12 mouse cellular contexts compared by ENCODE assay signal in the genomic region with DNA sequence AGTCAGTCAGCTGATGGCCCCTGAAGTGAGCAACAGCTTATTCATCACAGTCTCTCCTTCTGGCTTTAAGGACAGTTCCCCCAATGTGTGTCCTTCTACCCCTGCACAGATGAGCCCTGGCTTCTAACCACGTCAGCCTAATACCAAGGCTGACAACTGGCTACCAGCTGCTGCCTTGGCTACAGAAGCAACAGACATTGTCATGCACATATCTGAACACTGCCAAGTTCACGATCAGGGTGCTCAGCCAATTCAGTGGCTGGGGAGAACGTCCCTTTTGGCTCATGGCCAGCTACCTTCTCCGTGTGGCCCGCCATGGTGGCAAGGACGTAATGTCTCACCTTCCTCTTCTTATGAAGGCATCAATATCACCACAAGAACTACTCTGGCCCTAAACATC.
A peak's percentile ranks its signal among the peaks of the same experiment; 100 is the strongest.
DNase-seq lines count a peak whose midpoint lies in the region; ATAC-seq and TF ChIP-seq lines count a peak whose summit lies in the region.
"Had no signal": no experiment of that assay in that cellular context is flagged by ENCODE, and none has a peak within 500 bp of the region (broad histone marks: within the 10 kb centered on the region; RNA-seq: fewer than 3 reads in every experiment).

No protein-coding gene starts in this region.

- TF ChIP-seq RAD21 in MEL (IDR thresholded peaks at IDR 0.05; ENCODE audit: low read depth, low read length), result no peak

- TF ChIP-seq POLR2A in MEL (IDR thresholded peaks at IDR 0.05; ENCODE audit: control insufficient read depth in 1 of 2, insufficient read depth in 1 of 2, low read depth in 1 of 2, low read length in 2 of 2, poor library complexity in 1 of 2), result no peak

- DNase-seq in heart, postnatal 14 days, result peak; percentile 32 to 43
- no peak for DNase-seq in heart, adult 8-10 months (ENCODE audit: low spot score)
- no peak for DNase-seq in lung, postnatal 36 days
- peak; percentile 76 for DNase-seq in MEL (ENCODE audit: low read depth, low spot score)
- DNase-seq in lung, postnatal 4 days, result peak; percentile 31 to 63
- DNase-seq in c-Kit-positive CD71-positive TER-119-positive erythroid progenitor cells, embryonic 14.5 days (ENCODE audit: low spot score), result no peak
- DNase-seq: layer of hippocampus, adult 9-11 months; right cerebral cortex, postnatal 25 days had no signal

- H3K79me2 ChIP-seq in MEL (ENCODE audit: control insufficient read depth, insufficient read depth, low read length, poor library complexity), result no peaks in the 10 kb centered on the region

- peak; percentile 54; the same call in 1 of the 2 replicates for ATAC-seq in lung, embryonic 16.5 days (ENCODE audit: low read depth)

- H3K4me1 ChIP-seq in lung, embryonic 16.5 days (replicated peaks; ENCODE audit: control insufficient read depth, insufficient read depth, low read length), result peaks cover 4% of the 10 kb centered on the region; the same call in 1 of the 2 replicates
- H3K4me1 ChIP-seq in MEL (ENCODE audit: control insufficient read depth in 1 of 2, insufficient read depth in 2 of 2, low read length in 2 of 2), result peaks cover 14 to 40% of the 10 kb centered on the region in 2 experiments
- H3K4me1 ChIP-seq: hindbrain, embryonic 15.5 days had no signal

- H3K27me3 ChIP-seq in lung, embryonic 16.5 days (ENCODE audit: control insufficient read depth, insufficient read depth, low read depth, low read length), result no peaks in the 10 kb centered on the region
- no peaks in the 10 kb centered on the region for H3K27me3 ChIP-seq in MEL (ENCODE audit: control insufficient read depth in 1 of 2, insufficient read depth in 2 of 2, low read length in 2 of 2)
- H3K27me3 ChIP-seq: hindbrain, embryonic 15.5 days had no signal

- intact Hi-C loops in heart, postnatal 14 days (cut with DNase I), result no loop called here

- no peaks in the 10 kb centered on the region for H3K36me3 ChIP-seq in lung, embryonic 16.5 days (ENCODE audit: control insufficient read depth, insufficient read depth, low read length)
- H3K36me3 ChIP-seq in MEL (ENCODE audit: control insufficient read depth in 1 of 2, insufficient read depth in 2 of 2, low read length in 2 of 2), result peaks cover 0 to 26% of the 10 kb centered on the region in 2 experiments; a peak in 2 of 4 replicates
- H3K36me3 ChIP-seq: hindbrain, embryonic 15.5 days; limb, embryonic 13.5 days; liver, embryonic 15.5 days had no signal

- TF ChIP-seq CTCF in MEL (IDR thresholded peaks at IDR 0.05 in 2 of 3, conservative IDR thresholded peaks at IDR 0.05 in 1 of 3; ENCODE audit: control insufficient read depth in 1 of 3, insufficient read depth in 1 of 3, low read depth in 2 of 3, low read length in 3 of 3, poor library complexity in 1 of 3, severe bottlenecking in 1 of 3), result no peak

- H3K4me3 ChIP-seq in lung, embryonic 16.5 days (ENCODE audit: low read length), result no peak overlapping the region
- peak overlapping the region; percentile 30 to 51 for H3K4me3 ChIP-seq in MEL (ENCODE audit: control insufficient read depth in 1 of 2, insufficient read depth in 1 of 2, low read depth in 2 of 2, low read length in 2 of 2)
- H3K4me3 ChIP-seq: hindbrain, embryonic 15.5 days; limb, embryonic 13.5 days; liver, embryonic 15.5 days had no signal

- no peaks in the 10 kb centered on the region for H3K9me3 ChIP-seq in lung, embryonic 16.5 days (ENCODE audit: control insufficient read depth, low read length)
- H3K9me3 ChIP-seq in MEL (replicated peaks; ENCODE audit: insufficient read depth, low read length), result no peaks in the 10 kb centered on the region
- H3K9me3 ChIP-seq: hindbrain, embryonic 15.5 days; limb, embryonic 13.5 days; liver, embryonic 15.5 days had no signal

- WGBS in lung, embryonic 16.5 days, result 39% methylated on average over 6 of the region's 6 CpGs

- no peak for TF ChIP-seq EP300 in MEL (IDR thresholded peaks at IDR 0.05; ENCODE audit: low read depth in 1 of 2, low read length in 2 of 2)

- no peak overlapping the region for H3K27ac ChIP-seq in lung, embryonic 16.5 days (ENCODE audit: low read length)
- peak overlapping the region; percentile 54 for H3K27ac ChIP-seq in MEL (ENCODE audit: control insufficient read depth, low read depth, low read length)
- H3K27ac ChIP-seq: hindbrain, embryonic 15.5 days; limb, embryonic 13.5 days; liver, embryonic 15.5 days had no signal

- no peak overlapping the region for H3K9ac ChIP-seq in lung, embryonic 16.5 days (ENCODE audit: low read length)
- H3K9ac ChIP-seq in MEL (ENCODE audit: control insufficient read depth, low read depth, low read length, poor library complexity, severe bottlenecking), result peak overlapping the region; percentile 43
- H3K9ac ChIP-seq: hindbrain, embryonic 15.5 days; limb, embryonic 13.5 days; liver, embryonic 15.5 days had no signal

- no peak overlapping the region for H3K4me2 ChIP-seq in lung, embryonic 16.5 days (ENCODE audit: low read depth, low read length)
- H3K4me2 ChIP-seq: hindbrain, embryonic 15.5 days; limb, embryonic 13.5 days; liver, embryonic 15.5 days had no signal

TF ChIP-seq in MEL, 35 proteins besides CTCF, POLR2A, EP300 and RAD21:
- TF ChIP-seq ETS1 (IDR thresholded peaks at IDR 0.05; ENCODE audit: low read depth, low read length) (peak; percentile 65), MAFK (IDR thresholded peaks at IDR 0.05; ENCODE audit: borderline replicate concordance, low read depth, low read length) (no peak)

Comparison
In these comparisons a context has a peak if more than half of its experiments do, and no peak if none do; other contexts are left out.
1. DNase-seq: peak in heart, postnatal 14 days (2 of 2), MEL (single experiment) and lung, postnatal 4 days (2 of 2); none in heart, adult 8-10 months (single experiment), lung, postnatal 36 days (single experiment) and c-Kit-positive CD71-positive TER-119-positive erythroid progenitor cells, embryonic 14.5 days (single experiment).